ENCODE assay signal across 8 mouse cellular contexts in the genomic region with DNA sequence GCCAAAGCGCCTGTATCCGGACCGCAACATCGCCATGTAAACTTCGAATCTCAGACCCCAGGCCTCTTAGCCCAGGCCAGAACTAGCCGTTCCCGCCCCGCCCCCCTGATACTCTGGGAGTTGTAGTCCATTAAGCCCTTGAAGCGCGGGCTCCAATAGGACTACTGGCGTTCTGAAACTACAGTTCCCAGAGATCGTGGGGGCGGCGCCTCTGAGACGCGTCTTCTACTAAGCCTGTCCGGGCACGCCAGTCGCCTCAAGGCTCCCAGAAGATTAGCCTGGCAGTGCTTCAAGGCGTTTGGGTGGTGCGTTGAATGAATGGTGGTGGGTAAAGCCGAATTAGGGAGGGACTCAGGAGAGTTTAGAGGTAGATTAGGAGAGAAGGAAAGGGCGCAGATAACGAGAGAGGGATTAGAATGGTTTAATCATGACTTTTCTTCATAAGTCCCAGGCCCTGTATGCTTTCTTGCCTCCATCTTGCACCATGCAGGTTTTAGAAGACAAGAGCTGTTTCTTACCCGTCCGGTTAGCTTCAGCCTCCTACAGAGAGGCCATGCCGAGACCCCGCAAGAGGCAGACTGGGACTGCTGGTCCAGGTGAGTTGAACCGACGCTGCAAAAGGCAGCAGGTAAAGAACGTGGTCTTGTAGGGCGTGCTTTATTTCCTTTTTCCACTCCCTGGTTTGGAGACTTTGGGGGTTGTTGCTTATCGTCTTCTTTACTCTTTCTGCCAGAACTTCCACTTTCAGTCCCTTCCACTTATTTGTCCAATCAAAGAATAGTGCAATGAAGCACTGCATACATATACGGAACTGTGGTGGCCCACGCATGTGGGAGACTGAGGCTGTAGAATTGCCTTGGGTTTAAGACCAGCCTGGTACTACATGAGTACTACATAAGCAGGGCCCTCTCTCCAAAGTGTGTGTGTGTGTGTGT. TPM values are rescaled to one million over a fixed set of nuclear protein-coding genes. Genes with fewer than 3 reads are reported as not detected.
DNase-seq lines count a peak whose midpoint lies in the region; ATAC-seq and TF ChIP-seq lines count a peak whose summit lies in the region.

TSS of gene Acad8 (minus strand) at position 106 of the 935 bp plus-strand sequence.
TSS of gene Thyn1 (plus strand) at position 250 of the 935 bp plus-strand sequence.

- peak within 1 kb of the TSS; percentile 91 for H3K4me2 ChIP-seq in heart, embryonic 11.5 days
- peak within 1 kb of the TSS; percentile 82 for H3K4me2 ChIP-seq in kidney, embryonic 16.5 days (replicated peaks; ENCODE audit: low read depth, low read length)
- H3K4me2 ChIP-seq in myocyte (ENCODE audit: low read depth): peak within 1 kb of the TSS; percentile 82

- H3K9me3 ChIP-seq in erythroblast, embryonic 14.5 days (ENCODE audit: control insufficient read depth, low read length): no peaks in the 10 kb centered on the region
- H3K9me3 ChIP-seq in heart, embryonic 11.5 days (replicated peaks; ENCODE audit: control insufficient read depth, low read length): no peaks in the 10 kb centered on the region
- H3K9me3 ChIP-seq in kidney, embryonic 16.5 days (ENCODE audit: low read length): no peaks in the 10 kb centered on the region

- peak; percentile 99 for ATAC-seq in heart, embryonic 11.5 days (replicated peaks; ENCODE audit: insufficient number of reproducible peaks, low FRiP score, low TSS enrichment)
- peak; percentile 100 for ATAC-seq in kidney, embryonic 16.5 days (ENCODE audit: low FRiP score, low TSS enrichment)

- peak; percentile 99 for DNase-seq in brain, embryonic 14.5 days (ENCODE audit: low read depth)
- peak; percentile 88 for DNase-seq in liver, adult 2 months (ENCODE audit: extremely low read depth, low read depth, low spot score)
- DNase-seq in splenic B cell, adult 2 months (ENCODE audit: low read depth, low spot score): peak; percentile 93

- 2% methylated on average over 35 of the region's 35 CpGs for WGBS in heart, embryonic 11.5 days (ENCODE audit: insufficient replicate concordance)
- under 1% methylated on average over 35 of the region's 35 CpGs for WGBS in kidney, embryonic 16.5 days
- WGBS in liver, adult 2 months: under 1% methylated on average over 35 of the region's 35 CpGs

- peak; percentile 10; the same call in 1 of the 2 replicates for TF ChIP-seq POLR2A in brain, embryonic 14.5 days (IDR thresholded peaks at IDR 0.05; ENCODE audit: borderline replicate concordance, extremely low read depth, insufficient read depth, insufficient read length, poor library complexity, severe bottlenecking)
- TF ChIP-seq POLR2A in liver, adult 2 months (IDR thresholded peaks at IDR 0.05; ENCODE audit: extremely low read depth, insufficient read depth, low read length): 0 out of 2 replicates have a peak, but pooled peaks have one; percentile 36
- peak; percentile 76 for TF ChIP-seq POLR2A in myocyte (IDR thresholded peaks at IDR 0.05; ENCODE audit: insufficient read length, low read depth)

- no peaks in the 10 kb centered on the region for H3K27me3 ChIP-seq in C2C12 (ENCODE audit: control insufficient read depth, insufficient read depth, insufficient read length)
- no peaks in the 10 kb centered on the region for H3K27me3 ChIP-seq in erythroblast, embryonic 14.5 days (ENCODE audit: control insufficient read depth)
- H3K27me3 ChIP-seq in heart, embryonic 11.5 days (ENCODE audit: control insufficient read depth, insufficient read depth, low read length): no peaks in the 10 kb centered on the region
- no peaks in the 10 kb centered on the region for H3K27me3 ChIP-seq in kidney, embryonic 16.5 days (ENCODE audit: insufficient read depth, low read length)
- no peaks in the 10 kb centered on the region for H3K27me3 ChIP-seq in liver, adult 2 months (ENCODE audit: control insufficient read depth, insufficient read depth, low read length)
- no peaks in the 10 kb centered on the region for H3K27me3 ChIP-seq in myocyte (ENCODE audit: control insufficient read depth, insufficient read depth, insufficient read length)
- H3K27me3 ChIP-seq in splenic B cell, adult 2 months (ENCODE audit: control insufficient read depth, insufficient read depth, low read length, poor library complexity, severe bottlenecking): no peaks in the 10 kb centered on the region

- peak within 1 kb of the TSS; percentile 91 for H3K9ac ChIP-seq in heart, embryonic 11.5 days (ENCODE audit: low read depth, low read length)
- peak within 1 kb of the TSS; percentile 90 for H3K9ac ChIP-seq in kidney, embryonic 16.5 days (replicated peaks; ENCODE audit: low read length)
- peak within 1 kb of the TSS; percentile 86 for H3K9ac ChIP-seq in liver, adult 2 months (ENCODE audit: low read depth, low read length)

- peaks cover 7% of the 10 kb centered on the region for H3K79me3 ChIP-seq in C2C12 (ENCODE audit: low read depth)

- H3K36me3 ChIP-seq in C2C12 (ENCODE audit: control insufficient read depth, insufficient read depth) (peaks cover 18% of the 10 kb centered on the region), myocyte (ENCODE audit: control insufficient read depth, insufficient read depth) (peaks cover 7% of the 10 kb centered on the region)
- peaks cover 17% of the 10 kb centered on the region for H3K36me3 ChIP-seq in erythroblast, embryonic 14.5 days (ENCODE audit: control insufficient read depth)
- peaks cover 3% of the 10 kb centered on the region; the same call in 1 of the 2 replicates for H3K36me3 ChIP-seq in heart, embryonic 11.5 days (ENCODE audit: control insufficient read depth, insufficient read depth, low read length)
- peaks cover 17% of the 10 kb centered on the region for H3K36me3 ChIP-seq in kidney, embryonic 16.5 days (ENCODE audit: insufficient read depth, low read length)
- H3K36me3 ChIP-seq in liver, adult 2 months (ENCODE audit: control insufficient read depth, insufficient read depth, low read length): peaks cover 13% of the 10 kb centered on the region
- no peaks in the 10 kb centered on the region for H3K36me3 ChIP-seq in splenic B cell, adult 2 months (ENCODE audit: control insufficient read depth, insufficient read depth, low read length, poor library complexity, severe bottlenecking)

- H3K27ac ChIP-seq in heart, embryonic 11.5 days (ENCODE audit: low read depth, low read length): peak within 1 kb of the TSS; percentile 35
- peak within 1 kb of the TSS; percentile 70 for H3K27ac ChIP-seq in kidney, embryonic 16.5 days (ENCODE audit: low read length)
- H3K27ac ChIP-seq in liver, adult 2 months (replicated peaks; ENCODE audit: insufficient read depth, low read depth, low read length): peak within 1 kb of the TSS; percentile 73

- H3ac ChIP-seq in C2C12 (ENCODE audit: control insufficient read depth, insufficient read length, low read depth) (peak within 1 kb of the TSS; percentile 84), myocyte (ENCODE audit: control insufficient read depth, insufficient read length) (peak within 1 kb of the TSS; percentile 77)

- H3K79me2 ChIP-seq in C2C12 (ENCODE audit: control insufficient read depth, insufficient read depth) (peaks cover 66% of the 10 kb centered on the region), myocyte (ENCODE audit: control insufficient read depth, insufficient read depth) (peaks cover 40% of the 10 kb centered on the region)
- peaks cover 11% of the 10 kb centered on the region; the same call in 1 of the 2 replicates for H3K79me2 ChIP-seq in liver, adult 2 months (ENCODE audit: control insufficient read depth, insufficient read depth, low read length)

- no peak for TF ChIP-seq CTCF in C2C12 (IDR thresholded peaks at IDR 0.05; ENCODE audit: control insufficient read depth, insufficient read depth, insufficient read length)
- TF ChIP-seq CTCF in brain, embryonic 14.5 days (IDR thresholded peaks at IDR 0.05; ENCODE audit: borderline replicate concordance, extremely low read depth, insufficient read depth, insufficient read length): no peak
- TF ChIP-seq CTCF in liver, adult 2 months (IDR thresholded peaks at IDR 0.05; ENCODE audit: low read depth, low read length): no peak

- H3K4me3 ChIP-seq in C2C12 (ENCODE audit: insufficient read depth, poor library complexity, severe bottlenecking) (peak within 1 kb of the TSS; percentile 65), myocyte (peak within 1 kb of the TSS; percentile 94)
- peak within 1 kb of the TSS; percentile 84 for H3K4me3 ChIP-seq in erythroblast, embryonic 14.5 days (replicated peaks)
- H3K4me3 ChIP-seq in heart, embryonic 11.5 days (ENCODE audit: low read depth, low read length): peak within 1 kb of the TSS; percentile 84
- H3K4me3 ChIP-seq in kidney, embryonic 16.5 days (ENCODE audit: low read length): peak within 1 kb of the TSS; percentile 76
- peak within 1 kb of the TSS; percentile 86 for H3K4me3 ChIP-seq in liver, adult 2 months (ENCODE audit: insufficient read depth, low read depth, low read length)

- H3K4me1 ChIP-seq in erythroblast, embryonic 14.5 days (ENCODE audit: control insufficient read depth): peaks cover 37% of the 10 kb centered on the region
- peaks cover 9% of the 10 kb centered on the region for H3K4me1 ChIP-seq in heart, embryonic 11.5 days (ENCODE audit: control insufficient read depth, insufficient read depth, low read length)
- H3K4me1 ChIP-seq in kidney, embryonic 16.5 days (ENCODE audit: insufficient read depth, low read length): peaks cover 19% of the 10 kb centered on the region
- H3K4me1 ChIP-seq in liver, adult 2 months (ENCODE audit: control insufficient read depth, insufficient read depth, low read length): peaks cover 12% of the 10 kb centered on the region

TF ChIP-seq in C2C12, 6 proteins besides CTCF, POLR2A, EP300 and RAD21 (continues in another document):
- TF ChIP-seq USF1 (IDR thresholded peaks at IDR 0.05; ENCODE audit: low read depth): no peak
- no peak for TF ChIP-seq CEBPB (IDR thresholded peaks at IDR 0.05; ENCODE audit: low read depth)

TF ChIP-seq in myocyte, 11 proteins besides CTCF, POLR2A, EP300 and RAD21 (continues in another document):
- peak; percentile 74 for TF ChIP-seq POLR2AphosphoS2 (IDR thresholded peaks at IDR 0.05; ENCODE audit: insufficient read length, low read depth)

RNA-seq across cellular contexts. Expression of gene Acad8, which starts in this region (rescaled TPM):
- polyA plus RNA-seq in C2C12 (2012; fragmentation: generic; extraction: Trizol) (20.9 TPM), myocyte (2012; fragmentation: generic; extraction: Trizol) (18.5 TPM)
- polyA plus RNA-seq in brain, embryonic 14.5 days (2012; rRNA removed): 32.1 and 36.9 TPM in 2 replicates
- 0.09 and 0.10 TPM in 2 replicates for polyA plus RNA-seq in erythroblast, embryonic 14.5 days (2012)
- polyA plus RNA-seq in heart, embryonic 11.5 days (2014; fragmentation: Nextera tagmentation; extraction: Ambion mirVana): 32.5 and 35.1 TPM in 2 replicates
- polyA plus RNA-seq in kidney, embryonic 16.5 days (2015; fragmentation: Nextera tagmentation; extraction: Ambion mirVana): 56.6 and 58.8 TPM in 2 replicates
- total RNA-seq in liver, adult 2 months (2014; rRNA removed): 45.7 and 47.3 TPM in 2 replicates
- 42.5 and 43.5 TPM in 2 replicates for polyA plus RNA-seq in liver, adult 2 months (2012; rRNA removed)

RNA-seq across cellular contexts. Expression of gene Thyn1, which starts in this region (rescaled TPM):
- polyA plus RNA-seq in C2C12 (2012; fragmentation: generic; extraction: Trizol) (81.1 TPM), myocyte (2012; fragmentation: generic; extraction: Trizol) (68.6 TPM)
- polyA plus RNA-seq in brain, embryonic 14.5 days (2012; rRNA removed): 59.2 and 67.0 TPM in 2 replicates
- polyA plus RNA-seq in erythroblast, embryonic 14.5 days (2012): 0.09 and 0.14 TPM in 2 replicates
- 111 TPM in 2 replicates for polyA plus RNA-seq in heart, embryonic 11.5 days (2014; fragmentation: Nextera tagmentation; extraction: Ambion mirVana)
- 146 and 151 TPM in 2 replicates for polyA plus RNA-seq in kidney, embryonic 16.5 days (2015; fragmentation: Nextera tagmentation; extraction: Ambion mirVana)
- total RNA-seq in liver, adult 2 months (2014; rRNA removed): 23.1 and 24.3 TPM in 2 replicates
- polyA plus RNA-seq in liver, adult 2 months (2012; rRNA removed): 5.9 and 6.8 TPM in 2 replicates

Comparison
In these comparisons a context has a peak if more than half of its experiments do, and no peak if none do; other contexts are left out.
1. Peak in every context shown above with its lines: DNase-seq, ATAC-seq, H3K4me3 ChIP-seq and H3K27ac ChIP-seq.
2. RNA of gene Acad8 (polyA plus RNA-seq): 56.6 to 58.8 TPM in kidney, embryonic 16.5 days, 42.5 to 43.5 TPM in liver, adult 2 months, 32.5 to 35.1 TPM in heart, embryonic 11.5 days, 32.1 to 36.9 TPM in brain, embryonic 14.5 days, 20.9 TPM in C2C12 (single experiment) and 18.5 TPM in myocyte (single experiment); 0.09 to 0.10 TPM in erythroblast, embryonic 14.5 days; every median in the first group is over 10 times any median in the second.
3. POLR2A ChIP-seq: peak in every context shown above with its lines; median percentile 76 in myocyte; 36 in liver, adult 2 months; 10 in brain, embryonic 14.5 days.